Mouse (Mus musculus) duodenum, adult 2 months (tissue): Measurements from ENCODE around the gene Gm29094. TPM values are rescaled to one million over a fixed set of nuclear protein-coding genes. Genes with fewer than 3 reads are reported as not detected.

Source experiments
- polyA plus RNA-seq: library from polyadenylated mRNA; depleted of rRNA; stranded (reverse); fragments of >200 nt; gene quantifications from 2 replicates; pipeline ENCODE4 v1.2.3, GENCODE M21; 2012; ENCODE audit warnings: low replicate concordance; rRNA removed

Gm29094 gene
- polyA plus RNA-seq = not detected in 2 replicates

DNA sequence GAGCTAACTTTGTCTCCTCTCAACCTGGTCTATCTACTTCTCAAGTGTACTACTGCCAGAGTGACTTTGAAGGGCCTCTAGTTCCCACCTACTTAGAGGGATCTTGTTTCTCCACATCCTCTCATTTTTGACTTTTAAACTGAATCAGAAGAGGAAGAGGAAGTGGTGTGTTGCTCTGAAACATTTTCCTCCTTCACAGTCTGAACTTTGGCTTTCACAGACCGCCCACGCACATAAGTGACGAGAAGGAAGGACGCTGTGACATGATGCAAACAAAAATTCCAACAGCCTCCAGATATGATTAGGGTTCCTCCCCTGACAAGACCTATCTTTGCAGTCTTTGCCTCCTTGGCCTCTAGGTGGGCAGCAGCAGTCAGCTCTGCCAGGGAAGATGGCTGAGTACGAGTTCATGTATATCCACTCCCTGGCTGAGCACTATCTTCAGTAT is at the start of gene Gm29094, which contains the start of gene Bcl2a1b:
Gene Gm29094, plus strand, starts transcription at position 411 of the 448 bp plus-strand sequence.
Gene Bcl2a1b, plus strand, starts transcription at position 241 of the 448 bp plus-strand sequence.

DNA sequence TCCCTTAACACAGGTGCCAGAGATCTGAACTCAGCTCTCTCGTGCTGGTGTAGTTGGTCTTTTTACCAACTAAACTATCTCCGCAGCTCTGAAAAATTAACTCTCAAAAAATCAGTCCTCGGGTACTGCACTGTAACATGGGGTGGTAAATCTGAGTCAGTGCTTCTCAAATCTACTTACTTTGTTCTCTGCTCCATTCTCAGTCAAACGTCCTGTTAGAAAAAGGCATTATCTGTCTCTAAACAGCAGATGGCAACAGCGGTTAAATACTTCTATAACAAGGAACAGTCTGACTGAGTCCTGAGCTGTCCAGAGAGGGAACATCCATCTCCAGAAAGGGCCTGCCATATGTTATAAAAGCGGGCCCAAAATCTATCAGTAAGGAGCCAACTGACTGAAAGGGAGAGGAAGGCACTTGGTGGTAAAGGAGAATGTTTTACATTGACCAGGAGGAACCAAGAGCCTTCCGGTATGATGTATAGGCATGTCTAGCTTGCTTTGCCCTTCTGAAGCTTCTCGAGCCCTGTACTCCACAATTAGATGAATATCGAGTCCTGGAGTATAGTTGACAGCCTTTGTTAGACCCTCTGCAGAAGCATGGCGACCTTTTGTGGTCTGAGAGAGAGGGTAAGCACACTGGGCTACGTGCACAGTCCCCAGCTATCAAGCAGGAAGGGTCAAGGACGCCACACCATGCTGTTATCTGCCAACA is 11.3 kb downstream of the Gm29094 start, which contains the start of gene Mthfs:
Gene Mthfs, plus strand, starts transcription at position 324 of the 712 bp plus-strand sequence.

Other genes starting within 250 kb of the Gm29094 start
- 0.36 and 0.92 TPM in 2 replicates for gene Bcl2a1a, start 242.5 kb upstream of the Gm29094 start, polyA plus RNA-seq
- not detected in 2 replicates for gene Trim43b, start 106.5 kb upstream of the Gm29094 start, polyA plus RNA-seq
- 0.59 and 1.4 TPM in 2 replicates for gene Bcl2a1b, start 170 bp upstream of the Gm29094 start, polyA plus RNA-seq
- 0.23 and 1.9 TPM in 2 replicates for gene Mthfs, start 11.3 kb downstream of the Gm29094 start, polyA plus RNA-seq